Mouse (Mus musculus) erythroblast, adult 5-6 weeks (primary cell): ENCODE data around the gene Med11. TPM values are rescaled to one million over a fixed set of nuclear protein-coding genes. Genes with fewer than 3 reads are reported as not detected.
"Not testable (repeated sequence)": the region's sequence is repeated elsewhere in the genome, so short reads cannot be mapped to it uniquely, and the experiment has no call there.

Experiments used
- ATAC-seq: replicated peaks from 2 replicates; pipeline ENCODE4 v1.8.0; 2016; ENCODE audit warnings: moderate number of reproducible peaks, mild to moderate bottlenecking, moderate TSS enrichment, inconsistent platforms; ENCODE audit not compliant: poor library complexity, low FRiP score, severe bottlenecking
- total RNA-seq, 2 experiments: library from RNA; stranded (forward) in 1 of 2; stranded (reverse) in 1 of 2; fragments of 150-400 nt in 1 of 2; fragments of 200-764, 138-1000 nt in 1 of 2; gene quantifications; 2 replicates each; pipeline versions ENCODE4 v1.2.3 to v1.2.4; 2015 to 2017; ENCODE audit warnings: low replicate concordance in 2 of 2

The Med11 gene
- total RNA-seq (2015; ENCODE audit: low replicate concordance) (11.5 and 20.5 TPM in 2 replicates), total RNA-seq (2017; ENCODE audit: low replicate concordance) (5.4 and 6.2 TPM in 2 replicates)

DNA sequence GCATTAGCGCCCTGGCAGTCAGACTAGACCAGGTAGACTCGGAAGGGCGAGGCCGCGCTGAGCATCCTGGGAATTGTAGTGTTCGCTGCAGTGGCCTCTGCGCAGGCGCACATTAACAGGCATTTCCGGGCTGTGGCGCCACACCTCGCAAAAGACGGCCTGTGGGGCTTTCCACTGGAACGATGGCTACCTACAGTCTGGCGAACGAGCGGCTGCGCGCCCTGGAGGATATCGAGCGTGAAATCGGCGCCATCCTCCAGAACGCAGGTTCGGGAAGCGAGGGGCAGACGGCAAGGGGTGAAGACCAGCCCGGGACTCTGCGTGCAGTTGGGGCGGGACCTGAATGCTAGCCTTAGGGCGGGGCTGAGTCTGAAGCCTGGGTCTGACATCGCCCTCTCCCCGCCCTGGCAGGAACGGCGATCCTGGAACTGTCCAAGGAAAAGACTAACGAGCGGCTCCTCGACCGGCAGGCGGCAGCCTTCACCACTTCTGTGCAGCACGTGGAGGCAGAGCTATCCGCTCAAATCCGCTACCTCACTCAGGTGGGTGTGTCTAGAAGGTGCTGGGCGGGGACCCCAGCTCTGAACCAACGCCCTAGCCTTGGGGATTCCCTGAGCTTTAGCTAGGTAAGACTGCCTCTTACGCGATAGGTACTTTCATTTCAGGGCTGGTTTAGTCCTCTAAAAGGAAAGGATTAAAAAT lies at the start of gene Med11:
Gene Med11, plus strand, starts transcription at position 123 of the 702 bp plus-strand sequence.
- ATAC-seq, result peak; percentile 94

DNA sequence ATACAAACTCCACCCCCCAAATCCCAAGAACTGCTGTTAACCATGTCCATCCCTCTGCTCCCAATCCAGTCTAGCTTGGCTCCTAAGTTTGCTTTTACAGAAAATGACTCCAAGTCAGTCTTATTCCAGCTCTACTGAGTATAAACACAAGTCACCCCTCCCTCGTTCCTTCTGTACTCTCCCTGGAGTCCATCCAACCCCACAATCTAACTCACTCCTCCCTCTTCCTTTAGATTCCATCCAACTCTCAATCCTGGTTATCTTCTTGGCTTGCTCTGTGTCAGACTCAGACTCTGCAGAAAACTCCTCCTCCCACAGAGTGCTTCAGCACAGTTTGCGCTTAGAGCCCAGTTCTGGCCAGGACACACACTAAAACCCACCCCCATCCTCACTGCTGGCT lies 48.1 kb upstream of the Med11 start:
- ATAC-seq, result no peak

DNA sequence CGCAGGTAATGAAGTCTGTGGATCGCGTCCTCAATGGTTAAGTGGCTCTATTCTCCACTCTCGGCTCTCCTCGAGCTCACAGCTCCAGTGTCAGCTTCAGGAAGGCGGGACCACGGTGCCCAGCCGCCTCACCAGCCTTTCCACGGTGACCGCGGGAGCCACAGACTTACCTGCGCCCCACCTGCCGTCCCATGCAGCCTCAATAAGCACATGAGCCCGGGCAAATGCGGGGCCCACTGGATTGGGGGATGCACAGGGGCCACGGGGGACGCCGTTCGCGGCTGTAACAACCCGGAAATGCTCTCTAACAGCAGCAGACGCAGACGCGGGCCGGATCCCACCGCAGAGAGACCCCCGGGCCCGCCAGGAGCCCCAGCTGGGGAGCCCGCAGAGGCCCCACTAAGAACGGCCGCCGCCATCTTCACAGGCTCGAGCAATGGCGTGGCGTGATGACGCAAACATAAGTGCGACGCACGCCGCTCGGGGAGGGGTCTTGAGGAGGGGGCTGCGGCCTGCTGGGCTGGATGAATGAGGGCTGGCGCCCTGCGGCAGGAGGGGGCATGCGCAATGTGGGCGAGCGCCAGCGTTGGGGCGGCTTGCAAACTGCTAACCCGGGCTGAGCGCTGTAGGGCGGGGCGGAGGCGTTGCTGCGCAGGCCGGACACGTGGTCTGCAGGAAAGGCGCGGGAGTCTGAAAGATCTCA lies 42.0 kb upstream of the Med11 start, which contains the start of gene Pelp1:
Gene Pelp1, minus strand, starts transcription at position 438 of the 703 bp plus-strand sequence.
- ATAC-seq, result peak; percentile 87

DNA sequence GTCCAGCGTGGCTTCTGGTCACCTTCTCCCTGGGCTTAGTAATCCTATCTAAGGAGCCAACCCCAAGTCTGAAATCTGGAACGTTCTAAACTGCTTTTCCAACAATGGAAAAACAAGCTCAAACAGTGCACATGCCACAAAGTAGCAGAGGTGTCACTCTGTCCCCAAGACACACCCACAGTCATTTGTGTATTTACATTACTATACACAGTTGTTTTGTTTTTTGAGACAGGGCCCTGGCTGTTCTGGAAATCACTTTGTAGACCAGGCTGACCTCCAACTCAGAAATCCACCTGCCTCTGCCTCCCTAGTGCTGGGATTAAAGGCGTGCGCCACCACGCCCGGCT lies 41.4 kb upstream of the Med11 start:
- ATAC-seq, result peak; percentile 42

DNA sequence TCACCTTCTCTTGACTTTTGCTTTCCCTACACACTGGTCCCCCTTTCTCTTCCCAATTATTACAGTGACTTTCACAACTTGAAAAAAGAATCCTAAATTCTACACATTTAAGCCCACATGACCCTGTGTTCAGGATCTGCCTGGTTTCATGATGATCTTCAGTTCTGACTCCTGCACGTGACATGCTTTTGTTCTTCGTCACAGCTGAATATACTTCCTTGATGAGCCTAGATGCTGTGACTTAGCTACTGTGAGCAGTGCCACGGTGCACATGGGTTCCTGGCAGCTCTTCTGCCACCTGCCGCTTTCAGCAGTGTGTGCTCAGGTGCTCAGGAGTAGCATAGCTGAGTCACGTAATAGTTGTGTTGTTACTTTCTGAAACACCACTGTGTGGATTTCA lies 39.1 kb upstream of the Med11 start:
- no peak for ATAC-seq

DNA sequence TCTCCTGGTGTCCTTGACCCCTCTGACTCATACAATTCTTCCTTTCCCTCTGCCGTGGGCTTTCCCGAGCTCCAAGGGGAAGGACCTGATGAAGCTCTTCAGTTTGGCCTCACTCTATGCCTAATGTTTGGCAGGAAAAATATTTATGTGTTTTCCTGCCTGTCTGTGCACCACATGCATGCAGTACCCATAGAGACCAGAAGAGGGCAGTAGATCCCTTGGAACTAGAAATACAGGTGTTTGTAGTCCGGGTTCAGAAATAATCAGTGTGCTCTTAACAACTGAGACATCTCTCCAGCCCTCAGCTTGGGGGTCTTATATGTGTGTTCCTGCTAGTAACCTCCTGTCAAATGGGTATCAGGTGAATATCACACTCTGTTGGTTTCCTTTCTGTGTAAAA lies 37.8 kb upstream of the Med11 start:
- peak; percentile 47 for ATAC-seq

DNA sequence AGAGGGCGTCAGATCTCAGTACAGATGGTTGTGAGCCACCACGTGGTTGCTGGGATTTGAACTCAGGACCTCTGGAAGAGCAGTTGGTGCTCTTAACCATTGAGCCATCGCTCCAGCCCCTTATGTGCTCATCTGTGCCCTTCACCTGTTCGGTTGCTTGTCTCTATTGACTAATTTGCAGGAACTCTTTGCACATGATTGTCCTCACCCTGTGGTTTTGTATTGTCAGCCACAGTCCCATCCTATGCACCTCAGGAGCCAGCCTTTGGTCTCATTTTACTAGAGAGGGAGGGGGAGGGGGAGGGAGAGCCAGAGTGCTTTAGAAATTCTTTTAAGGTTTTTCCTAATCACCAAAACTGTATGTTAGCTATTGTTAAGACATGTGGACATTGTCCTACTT lies 33.5 kb upstream of the Med11 start:
- no peak for ATAC-seq

DNA sequence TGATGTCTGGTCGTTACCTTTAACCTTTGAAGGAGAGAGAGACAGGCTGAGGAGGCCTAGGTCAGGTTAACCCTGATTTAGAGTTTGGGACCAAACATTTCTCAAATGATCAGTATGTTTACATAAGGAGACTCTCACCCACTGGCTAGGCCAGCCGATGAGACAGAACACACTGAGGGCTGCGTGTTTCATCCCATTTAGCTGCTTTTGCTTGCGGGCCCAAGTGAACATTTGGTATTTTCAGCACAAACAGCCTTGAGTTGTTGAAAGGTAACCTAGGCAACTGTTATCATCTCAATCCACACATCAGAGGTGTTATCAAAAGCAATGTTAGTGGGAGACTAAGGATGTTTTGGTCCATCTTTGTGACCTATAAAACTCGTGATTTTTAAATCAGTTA lies 32.2 kb upstream of the Med11 start:
- ATAC-seq, result no peak

DNA sequence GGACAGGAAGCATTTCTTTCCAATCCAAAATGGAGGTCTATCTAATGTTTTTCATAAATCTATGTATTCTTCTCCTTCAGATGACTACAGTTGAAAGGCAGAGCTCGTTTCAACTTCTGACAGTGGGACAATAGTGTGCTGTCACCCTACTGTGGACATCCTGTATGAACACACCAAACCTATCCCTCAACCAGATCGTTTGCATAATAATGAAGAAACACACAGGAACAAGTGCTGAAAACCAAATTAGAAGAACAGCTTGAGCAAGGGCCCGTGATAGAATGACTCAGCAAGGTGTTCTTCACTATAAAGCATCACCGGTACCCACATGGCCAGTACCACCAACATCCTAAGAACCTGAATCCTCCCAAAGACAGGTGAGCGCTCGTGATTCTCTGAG lies 25.1 kb upstream of the Med11 start:
- not testable (repeated sequence) for ATAC-seq

DNA sequence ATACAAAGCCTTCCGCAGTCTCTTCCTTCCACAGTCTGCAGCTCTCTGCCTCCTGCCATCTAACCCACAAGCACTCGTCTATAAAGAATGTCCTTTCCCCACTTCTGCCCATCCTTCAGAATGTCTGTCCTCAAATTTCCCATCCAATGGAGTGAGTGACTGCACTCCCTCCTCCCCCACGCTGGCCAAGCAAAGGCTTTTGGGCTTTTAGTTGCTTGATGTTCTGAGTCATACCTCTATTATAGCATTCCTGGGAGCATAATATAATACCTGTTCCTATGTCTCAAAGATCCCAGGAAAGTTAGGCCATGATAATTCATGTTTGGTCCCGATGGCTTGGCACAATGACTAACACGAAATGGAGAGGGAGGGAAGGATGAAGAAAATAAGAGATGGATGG lies 20.1 kb upstream of the Med11 start:
- no peak for ATAC-seq

DNA sequence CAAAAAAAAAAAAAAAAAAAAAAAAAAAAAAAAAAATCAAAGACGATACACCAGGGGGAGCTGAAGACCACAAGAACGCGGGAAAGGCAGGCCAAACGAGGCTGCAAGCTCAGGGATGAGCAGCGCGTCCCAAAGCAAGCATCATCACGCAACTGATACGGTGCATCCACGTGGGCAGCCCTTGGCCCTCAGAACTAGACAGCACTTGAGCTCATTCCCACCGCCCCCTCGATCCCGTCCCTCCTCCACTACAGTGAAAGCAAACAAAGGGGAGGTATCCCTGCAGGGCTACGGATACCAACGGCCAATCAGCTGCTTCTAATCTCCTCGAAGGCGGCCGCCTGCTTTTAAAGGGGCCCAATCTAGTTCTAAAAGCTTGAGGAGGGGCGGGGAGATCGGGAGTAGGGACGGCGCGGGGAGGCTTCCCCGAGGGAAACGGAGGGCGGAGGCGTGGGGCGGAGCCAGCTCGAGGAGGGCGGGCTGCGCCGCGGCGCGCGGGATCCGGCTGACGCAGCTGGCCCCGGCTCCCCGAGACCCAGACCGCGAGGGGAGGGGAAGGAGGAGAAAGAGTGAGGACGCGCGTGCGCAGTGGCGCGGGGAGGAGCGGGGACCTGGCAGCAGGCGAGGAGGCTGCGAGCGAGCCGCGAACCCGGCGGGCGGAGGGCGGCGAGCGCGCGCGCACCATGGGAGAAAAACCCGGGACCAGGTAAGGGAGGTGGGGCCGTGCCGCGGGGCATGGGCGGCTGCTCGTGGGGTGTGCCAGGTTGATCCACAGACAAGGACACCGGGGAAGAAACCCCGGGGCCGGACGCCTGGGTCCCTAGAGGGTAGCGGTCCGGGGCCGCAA lies 19.4 kb upstream of the Med11 start, which contains the start of gene Arrb2:
Gene Arrb2, plus strand, starts transcription at position 588 of the 847 bp plus-strand sequence.
- ATAC-seq, result peak; percentile 90

DNA sequence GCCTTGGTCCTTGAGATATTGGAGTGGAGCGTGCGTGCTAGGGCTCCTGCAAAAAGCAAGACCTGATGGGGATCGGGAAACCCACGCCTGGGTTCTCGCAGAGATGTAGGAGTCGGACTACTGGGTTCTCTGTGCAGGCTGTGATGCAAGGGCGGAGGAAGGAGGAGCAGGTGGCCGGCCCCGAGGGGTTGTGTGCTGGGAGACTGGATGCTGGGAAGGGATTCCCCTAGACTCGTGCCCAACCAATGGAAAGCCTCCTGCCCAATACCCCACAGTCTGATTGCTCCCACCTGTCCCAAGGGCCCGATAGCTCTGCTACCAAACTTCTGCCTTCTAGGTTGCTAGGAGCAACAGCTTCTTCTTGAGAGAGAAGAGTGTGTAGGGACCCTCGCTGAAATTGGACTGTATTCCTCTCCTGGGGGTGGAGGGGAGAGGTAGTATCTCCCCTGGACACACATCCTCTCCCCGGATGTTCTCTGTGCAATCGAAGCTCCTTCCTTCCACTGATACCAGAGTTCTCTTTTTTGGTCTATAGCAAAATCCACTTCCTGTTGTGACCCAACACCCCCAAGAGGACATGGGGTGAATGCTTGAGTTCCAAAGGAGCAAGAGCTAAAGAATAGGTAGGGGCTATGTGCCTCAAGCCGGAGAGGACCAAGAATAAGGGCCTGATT lies 18.7 kb upstream of the Med11 start:
- peak; percentile 20 for ATAC-seq

DNA sequence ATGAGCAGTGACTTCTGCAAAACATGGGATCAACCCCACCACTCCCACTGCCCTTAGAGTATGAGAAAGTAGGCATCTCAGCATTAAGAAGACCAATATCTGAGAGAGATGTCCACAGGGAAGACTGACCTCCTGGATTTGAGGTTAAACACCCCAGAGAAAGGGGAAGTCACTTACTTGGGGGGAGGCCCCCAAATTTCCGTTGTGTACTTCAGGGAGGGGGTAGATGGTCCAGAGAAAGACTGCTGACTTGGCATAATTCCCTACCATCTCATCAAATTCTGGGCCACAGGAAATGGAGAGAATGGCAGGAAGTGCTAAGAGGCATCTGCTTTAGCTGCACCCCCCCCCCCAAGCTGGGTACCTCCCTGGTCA lies 18.2 kb upstream of the Med11 start:
- ATAC-seq, result no peak

DNA sequence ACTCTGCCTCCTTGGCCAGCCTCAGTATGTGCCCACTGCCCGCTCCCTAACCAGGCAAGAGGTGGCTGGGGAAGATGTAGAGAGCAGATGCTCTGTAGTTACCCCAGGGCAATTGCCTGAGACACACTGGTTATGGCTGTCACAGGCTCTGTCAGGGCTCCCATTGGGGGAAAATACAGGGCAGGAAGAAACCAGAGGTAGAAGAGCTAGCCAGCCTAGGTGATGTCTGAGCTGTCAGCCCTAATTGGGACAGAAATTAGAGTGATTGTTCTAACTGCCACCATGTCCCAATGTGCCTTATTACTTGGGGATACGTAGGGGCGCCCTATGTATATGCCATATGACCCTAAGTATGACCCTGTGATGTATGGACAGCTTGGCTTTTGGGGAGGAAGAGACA lies 17.8 kb upstream of the Med11 start:
- no peak for ATAC-seq

DNA sequence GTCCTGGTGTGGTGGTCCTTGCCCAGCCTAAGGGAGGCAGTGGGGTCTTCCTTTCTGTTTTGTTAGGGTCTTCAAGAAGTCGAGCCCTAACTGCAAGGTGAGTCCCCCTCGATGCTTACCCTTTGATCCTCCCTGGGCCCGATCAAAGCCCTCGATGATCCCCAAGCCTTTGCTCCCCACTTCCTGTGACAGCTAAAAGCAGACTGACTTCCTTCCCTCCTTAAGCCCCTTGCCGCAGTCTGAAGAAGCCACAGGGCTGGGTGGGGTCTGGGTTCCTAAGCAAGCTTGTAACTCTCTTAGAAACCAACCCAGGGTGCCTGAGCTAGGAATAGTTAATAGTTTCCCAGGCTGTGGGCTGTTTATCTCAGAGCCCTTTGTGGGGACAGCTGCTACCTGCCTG lies 16.2 kb upstream of the Med11 start:
- ATAC-seq, result no peak

DNA sequence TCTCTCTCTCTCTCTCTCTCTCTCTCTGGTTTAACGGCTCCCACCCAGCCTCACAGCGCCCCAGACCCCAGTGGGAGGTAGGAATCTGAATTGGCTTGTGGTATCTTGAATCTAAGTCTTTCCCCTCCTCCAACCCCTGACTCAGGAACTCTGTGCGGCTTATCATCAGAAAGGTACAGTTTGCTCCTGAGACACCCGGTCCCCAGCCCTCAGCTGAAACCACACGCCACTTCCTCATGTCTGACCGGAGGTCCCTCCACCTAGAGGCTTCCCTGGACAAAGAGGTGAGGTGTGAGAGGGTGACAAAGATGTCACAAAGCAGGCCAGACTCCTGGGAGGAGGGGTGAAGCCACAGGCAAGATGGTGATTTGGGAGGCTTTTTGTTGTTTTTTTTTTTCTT lies 14.3 kb upstream of the Med11 start:
- ATAC-seq, result no peak

DNA sequence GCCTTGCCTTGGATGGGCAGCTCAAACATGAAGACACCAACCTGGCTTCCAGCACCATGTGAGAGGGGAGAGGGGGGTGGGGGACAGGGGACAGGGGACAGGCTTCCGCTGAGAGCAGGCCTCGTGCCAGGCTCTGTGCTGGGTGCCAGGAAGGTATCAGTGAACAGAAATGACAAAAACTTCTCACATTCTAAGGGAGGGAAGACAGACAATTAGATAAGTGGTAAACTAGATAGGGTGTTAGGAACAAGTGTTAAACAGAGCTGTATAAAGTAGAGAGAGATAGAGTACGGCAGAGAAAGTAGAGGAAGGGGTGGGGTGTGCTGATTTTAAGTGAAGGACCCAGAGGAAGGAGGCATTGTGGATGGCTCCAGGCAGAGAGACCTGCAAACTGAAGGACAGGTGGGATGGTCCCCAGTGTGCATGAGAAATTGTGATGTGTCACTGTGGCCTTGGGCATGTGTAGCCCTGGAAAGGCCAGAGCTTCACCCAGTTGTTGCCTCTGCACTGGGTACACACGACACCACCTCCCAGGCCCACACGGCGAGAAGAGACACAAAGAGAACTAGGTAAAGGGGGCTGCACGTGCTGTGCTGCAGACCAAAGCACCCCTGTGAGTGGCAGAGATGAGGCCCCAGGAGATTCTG lies 12.9 kb upstream of the Med11 start:
- ATAC-seq, result no peak

DNA sequence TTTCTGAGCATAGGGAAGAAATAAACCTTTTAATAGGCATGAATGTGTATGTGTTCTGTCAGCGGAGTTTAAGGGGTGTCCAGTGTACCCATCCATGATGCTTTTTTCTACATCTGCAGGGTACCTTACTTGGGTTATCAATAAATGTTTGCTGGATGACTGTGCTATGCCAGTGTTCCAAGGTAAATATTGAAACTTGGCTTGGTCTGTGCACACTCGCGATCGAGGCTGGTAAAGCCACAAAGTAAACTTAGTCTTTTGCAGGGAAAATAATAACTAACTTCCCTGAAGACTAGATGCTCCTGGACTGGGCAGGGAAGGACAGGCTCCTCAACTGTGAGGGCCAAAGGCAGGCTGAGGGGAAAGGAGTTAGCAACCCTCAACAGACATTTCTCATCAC lies 11.1 kb upstream of the Med11 start:
- ATAC-seq, result no peak

DNA sequence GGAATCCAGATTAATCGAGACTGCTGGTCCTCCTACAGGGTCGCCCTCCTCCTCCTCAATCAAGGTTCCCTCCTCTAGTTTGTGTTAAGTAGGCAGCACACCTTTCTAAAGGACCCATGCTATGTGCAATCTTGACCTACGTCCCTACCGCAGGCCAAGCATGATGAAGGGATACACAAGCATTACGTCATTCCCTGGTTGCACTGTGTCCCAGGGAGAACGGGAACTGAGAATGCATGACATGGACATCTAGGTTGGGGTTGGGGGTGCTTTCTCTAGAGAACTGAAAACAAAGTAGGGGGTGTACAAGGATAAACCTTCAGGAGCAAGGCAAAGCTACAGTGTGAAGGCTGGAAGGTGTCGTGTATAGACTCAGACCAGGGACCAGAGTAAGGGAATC lies 9.8 kb upstream of the Med11 start:
- ATAC-seq, result no peak

DNA sequence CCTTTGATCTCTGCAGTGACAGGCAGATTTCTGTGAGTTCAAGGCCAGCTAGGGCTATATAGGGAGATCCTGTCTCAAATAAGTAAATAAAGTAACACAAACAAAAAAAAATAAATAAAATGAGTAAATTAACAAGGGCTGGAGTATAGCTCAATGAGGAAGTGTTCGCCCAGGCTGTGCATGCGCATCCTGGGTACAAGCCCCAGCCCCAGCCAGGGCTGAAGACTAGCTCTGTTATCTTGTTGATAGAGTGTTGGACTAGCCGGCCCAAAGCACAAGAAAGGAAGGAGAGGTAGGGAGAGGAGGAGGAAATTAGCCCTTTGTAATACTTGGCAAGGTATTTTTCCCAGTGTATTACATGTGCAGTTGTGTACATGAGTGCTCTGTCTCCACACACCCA lies 7.8 kb upstream of the Med11 start:
- no peak for ATAC-seq
